26 mouse cellular contexts compared by ENCODE assay signal in genomic region chr10:43624362-43624761, GRCm38 (mm10). TPM values are rescaled to one million over a fixed set of nuclear protein-coding genes. Genes with fewer than 3 reads are reported as not detected.
DNase-seq lines count a peak whose midpoint lies in the region; ATAC-seq and TF ChIP-seq lines count a peak whose summit lies in the region.
"Had no signal": no experiment of that assay in that cellular context is flagged by ENCODE, and none has a peak within 500 bp of the region (broad histone marks: within the 10 kb centered on the region; RNA-seq: fewer than 3 reads in every experiment).

No protein-coding gene starts in this region.

- intact Hi-C loops in left cerebral cortex, postnatal 25 days (cut with DNase I): no loop called here

- H3K4me3 ChIP-seq in kidney, adult 2 months (ENCODE audit: insufficient read depth, low read depth, low read length): no peak overlapping the region
- H3K4me3 ChIP-seq in limb, embryonic 12.5 days (replicated peaks): no peak overlapping the region
- no peak overlapping the region for H3K4me3 ChIP-seq in liver, embryonic 16.5 days (ENCODE audit: low read depth, low read length)
- H3K4me3 ChIP-seq in midbrain, embryonic 11.5 days (ENCODE audit: low read depth, low read length): no peak overlapping the region
- H3K4me3 ChIP-seq: embryonic facial prominence, embryonic 12.5 days; hindbrain, embryonic 10.5 days; hindbrain, embryonic 15.5 days; midbrain, embryonic 15.5 days had no signal

- H3K4me1 ChIP-seq in kidney, adult 2 months (ENCODE audit: control insufficient read depth, insufficient read depth, low read length): no peaks in the 10 kb centered on the region; the same call in 1 of the 2 replicates
- H3K4me1 ChIP-seq in limb, embryonic 12.5 days (replicated peaks): peaks cover 61% of the 10 kb centered on the region
- peaks cover 59% of the 10 kb centered on the region for H3K4me1 ChIP-seq in liver, embryonic 16.5 days (ENCODE audit: control insufficient read depth, low read depth, low read length)
- H3K4me1 ChIP-seq in midbrain, embryonic 11.5 days (ENCODE audit: control insufficient read depth, insufficient read depth, low read length): peaks cover under 1% of the 10 kb centered on the region; the same call in 1 of the 2 replicates

- peak; percentile 76 for ATAC-seq in limb, embryonic 12.5 days (ENCODE audit: insufficient number of reproducible peaks, insufficient read depth, low FRiP score, low TSS enrichment, low read depth)
- ATAC-seq in liver, embryonic 16.5 days (ENCODE audit: low read depth): no peak
- no peak for ATAC-seq in midbrain, embryonic 11.5 days (ENCODE audit: low FRiP score)
- ATAC-seq: forebrain, embryonic 14.5 days had no signal

- no peak for TF ChIP-seq CTCF in kidney, adult 2 months (conservative IDR thresholded peaks at IDR 0.05; ENCODE audit: insufficient read depth, insufficient read length, low read depth, low read length)

- H3K4me2 ChIP-seq in limb, embryonic 12.5 days: peak overlapping the region; percentile 5; the same call in 1 of the 2 replicates
- H3K4me2 ChIP-seq in liver, embryonic 16.5 days (ENCODE audit: low read depth, low read length): no peak overlapping the region
- no peak overlapping the region for H3K4me2 ChIP-seq in midbrain, embryonic 11.5 days
- H3K4me2 ChIP-seq: embryonic facial prominence, embryonic 12.5 days; hindbrain, embryonic 15.5 days; midbrain, embryonic 15.5 days had no signal

- H3K9ac ChIP-seq in limb, embryonic 12.5 days (replicated peaks): no peak overlapping the region
- H3K9ac ChIP-seq in liver, embryonic 16.5 days (ENCODE audit: low read depth, low read length): no peak overlapping the region
- H3K9ac ChIP-seq in midbrain, embryonic 11.5 days (ENCODE audit: low read length): no peak overlapping the region
- H3K9ac ChIP-seq: embryonic facial prominence, embryonic 12.5 days; hindbrain, embryonic 15.5 days; midbrain, embryonic 15.5 days had no signal

- 66% methylated on average over 5 of the region's 5 CpGs for WGBS in kidney, adult 2 months
- 18% methylated on average over 5 of the region's 5 CpGs for WGBS in limb, embryonic 12.5 days
- WGBS in liver, embryonic 16.5 days (ENCODE audit: insufficient replicate concordance): 68% methylated on average over 5 of the region's 5 CpGs
- WGBS in midbrain, embryonic 11.5 days: 83% methylated on average over 5 of the region's 5 CpGs

- no peaks in the 10 kb centered on the region for H3K36me3 ChIP-seq in kidney, adult 2 months (ENCODE audit: control insufficient read depth, insufficient read depth, low read length)
- no peaks in the 10 kb centered on the region for H3K36me3 ChIP-seq in limb, embryonic 12.5 days
- H3K36me3 ChIP-seq in liver, embryonic 16.5 days (ENCODE audit: control insufficient read depth, insufficient read depth): peaks cover 8% of the 10 kb centered on the region
- H3K36me3 ChIP-seq in midbrain, embryonic 11.5 days (ENCODE audit: control insufficient read depth, insufficient read depth, low read length): no peaks in the 10 kb centered on the region
- H3K36me3 ChIP-seq: embryonic facial prominence, embryonic 12.5 days; G1E; hindbrain, embryonic 10.5 days; hindbrain, embryonic 15.5 days; midbrain, embryonic 15.5 days had no signal

- no peak for TF ChIP-seq POLR2A in kidney, adult 2 months (IDR thresholded peaks at IDR 0.05; ENCODE audit: low read depth, low read length)

- no peaks in the 10 kb centered on the region for H3K27me3 ChIP-seq in kidney, adult 2 months (replicated peaks; ENCODE audit: control insufficient read depth, insufficient read depth, low read length)
- H3K27me3 ChIP-seq in limb, embryonic 12.5 days: no peaks in the 10 kb centered on the region
- no peaks in the 10 kb centered on the region for H3K27me3 ChIP-seq in liver, embryonic 16.5 days (ENCODE audit: control insufficient read depth, insufficient read depth, low read depth, low read length)
- H3K27me3 ChIP-seq in midbrain, embryonic 11.5 days (ENCODE audit: control insufficient read depth, insufficient read depth, low read length): no peaks in the 10 kb centered on the region
- H3K27me3 ChIP-seq: embryonic facial prominence, embryonic 12.5 days; hindbrain, embryonic 15.5 days; midbrain, embryonic 15.5 days had no signal

- H3K27ac ChIP-seq in kidney, adult 2 months (ENCODE audit: insufficient read depth, low read depth, low read length): no peak overlapping the region
- H3K27ac ChIP-seq in limb, embryonic 12.5 days: peak overlapping the region; percentile 82
- H3K27ac ChIP-seq in liver, embryonic 16.5 days (ENCODE audit: low read length): peak overlapping the region; percentile 93
- H3K27ac ChIP-seq in midbrain, embryonic 11.5 days (ENCODE audit: low read depth, low read length): no peak overlapping the region
- H3K27ac ChIP-seq: embryonic facial prominence, embryonic 12.5 days; hindbrain, embryonic 10.5 days; kidney, postnatal 0 days; macrophage had no signal

- peak; percentile 15 for DNase-seq in kidney, adult 2 months
- no peak for DNase-seq in kidney, adult 9 months
- peak; percentile 77 for DNase-seq in forelimb bud, embryonic 11.5 days (ENCODE audit: low read depth, low spot score)
- DNase-seq in midbrain, embryonic 11.5 days (ENCODE audit: low spot score, missing footprints): no peak
- no peak for DNase-seq in adrenal gland, adult 8-10 months
- DNase-seq in left cerebral cortex, postnatal 25 days (ENCODE audit: low spot score in 2 of 2): no peak
- DNase-seq: adrenal gland, postnatal 14 days; cerebellum, adult 11 months; cerebellum, adult 9-10 months; cerebellum, postnatal 36 days; embryo, embryonic 11 days; heart, postnatal 14 days; kidney, adult 18-20 months; kidney, postnatal 4 days; layer of hippocampus, postnatal 36 days; lung, postnatal 10 days had no signal

- peaks cover 7% of the 10 kb centered on the region for H3K9me3 ChIP-seq in limb, embryonic 12.5 days
- H3K9me3 ChIP-seq in liver, embryonic 16.5 days (replicated peaks; ENCODE audit: control insufficient read depth, low read length): peaks cover 7% of the 10 kb centered on the region
- no peaks in the 10 kb centered on the region for H3K9me3 ChIP-seq in midbrain, embryonic 11.5 days (ENCODE audit: control insufficient read depth, low read length)
- H3K9me3 ChIP-seq: embryonic facial prominence, embryonic 12.5 days; hindbrain, embryonic 10.5 days; hindbrain, embryonic 15.5 days; midbrain, embryonic 15.5 days had no signal

RNA-seq across cellular contexts. Expression of gene Cd24a, which starts 46.3 kb away (rescaled TPM):
- 184 and 186 TPM in 2 replicates for polyA plus RNA-seq in kidney, adult 2 months (2012; rRNA removed)
- 612 and 635 TPM in 2 replicates for polyA plus RNA-seq in limb, embryonic 12.5 days (2016; fragmentation: Nextera tagmentation; extraction: Ambion mirVana)
- 927 and 938 TPM in 2 replicates for polyA plus RNA-seq in liver, embryonic 16.5 days (2015; fragmentation: Nextera tagmentation; extraction: Ambion mirVana)
- polyA plus RNA-seq in midbrain, embryonic 11.5 days (2014; fragmentation: Nextera tagmentation; extraction: Ambion mirVana): 516 and 568 TPM in 2 replicates
- 10 to 100 TPM; 15.7 to 28.6 (median 22.9) TPM for total RNA-seq in adrenal gland, adult 8-10 months (2022)
- 10 to 100 TPM; 12.0 to 12.7 TPM for total RNA-seq in left cerebral cortex, postnatal 25 days (2021)

Comparison
In these comparisons a context has a peak if more than half of its experiments do, and no peak if none do; other contexts are left out.
1. DNase-seq: peak in kidney, adult 2 months (single experiment) and forelimb bud, embryonic 11.5 days (single experiment); none in kidney, adult 9 months (single experiment), midbrain, embryonic 11.5 days (single experiment), adrenal gland, adult 8-10 months (single experiment) and left cerebral cortex, postnatal 25 days (0 of 2).
2. H3K27ac ChIP-seq: peak in limb, embryonic 12.5 days (single experiment) and liver, embryonic 16.5 days (single experiment); none in kidney, adult 2 months (single experiment) and midbrain, embryonic 11.5 days (single experiment).